Mouse (Mus musculus): Measurements from ENCODE around the gene Cldn6. TPM values are rescaled to one million over a fixed set of nuclear protein-coding genes. Genes with fewer than 3 reads are reported as not detected.

Gene Cldn6
- polyA plus RNA-seq, 1 experiment from 2014 or later = 0.24 TPM

DNA sequence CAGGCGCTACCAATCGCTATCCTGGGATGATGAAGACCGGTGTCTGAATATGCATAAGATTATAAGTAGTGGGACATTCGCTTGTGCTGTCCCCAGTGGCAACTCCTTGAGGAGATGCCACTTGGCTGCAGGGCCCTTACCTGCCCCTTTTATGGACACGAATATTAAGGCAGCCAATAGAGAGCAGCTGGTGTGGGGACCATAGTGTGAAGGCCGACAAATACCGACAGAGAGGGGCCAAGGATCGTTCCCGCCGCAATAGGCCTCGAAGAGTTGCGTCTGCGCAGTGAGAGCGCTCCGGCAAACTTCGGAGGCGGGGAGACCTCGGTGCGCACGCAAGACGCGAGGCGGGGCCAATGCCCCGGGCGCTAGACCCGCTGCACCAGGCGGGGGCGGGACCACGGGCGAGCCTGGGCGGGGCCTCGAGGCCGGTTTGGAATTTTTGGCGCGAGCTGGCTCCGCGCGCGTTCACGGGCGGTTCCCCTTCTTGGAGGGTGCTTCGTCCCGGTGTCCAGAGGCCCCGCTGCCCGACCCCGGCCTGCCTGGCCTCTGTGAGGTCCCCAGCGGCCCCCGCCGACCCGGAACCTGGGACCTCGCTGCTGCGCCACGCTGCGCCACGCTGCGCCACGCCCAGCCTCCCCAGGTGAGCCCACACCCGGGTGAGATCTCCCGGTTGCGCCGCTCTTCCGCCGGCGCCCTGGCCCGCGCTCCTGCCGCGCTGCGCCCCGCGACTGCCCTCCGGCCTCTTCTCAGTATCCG lies 47.1 kb downstream of the Cldn6 start, which contains the start of gene Pkmyt1:
Gene Pkmyt1 (plus strand): TSS at position 338 of the 759 bp plus-strand sequence.
- H3K9ac ChIP-seq (replicated peaks; ENCODE audit: low read depth, low read length) = peak within 1 kb of the TSS; percentile 55
- H3K4me3 ChIP-seq (replicated peaks; ENCODE audit: low read length) = peak within 1 kb of the TSS; percentile 65
- no peaks in the 10 kb centered on the region for H3K9me3 ChIP-seq (ENCODE audit: control insufficient read depth, low read length)
- no peaks in the 10 kb centered on the region for H3K36me3 ChIP-seq (ENCODE audit: control insufficient read depth, insufficient read depth)
- ATAC-seq = peak; percentile 96
- no peaks in the 10 kb centered on the region for H3K27me3 ChIP-seq (replicated peaks; ENCODE audit: control insufficient read depth, insufficient read depth, low read length)
- H3K4me1 ChIP-seq (replicated peaks; ENCODE audit: control insufficient read depth, insufficient read depth, low read length) = peaks cover 6% of the 10 kb centered on the region; the same call in 1 of the 2 replicates
- peak within 1 kb of the TSS; percentile 82 for H3K4me2 ChIP-seq (ENCODE audit: low read length)
- peak within 1 kb of the TSS; percentile 34; the same call in 1 of the 2 replicates for H3K27ac ChIP-seq (ENCODE audit: low read length)
- whole genome bisulfite sequencing = 1% methylated on average over 68 of the region's 73 CpGs

DNA sequence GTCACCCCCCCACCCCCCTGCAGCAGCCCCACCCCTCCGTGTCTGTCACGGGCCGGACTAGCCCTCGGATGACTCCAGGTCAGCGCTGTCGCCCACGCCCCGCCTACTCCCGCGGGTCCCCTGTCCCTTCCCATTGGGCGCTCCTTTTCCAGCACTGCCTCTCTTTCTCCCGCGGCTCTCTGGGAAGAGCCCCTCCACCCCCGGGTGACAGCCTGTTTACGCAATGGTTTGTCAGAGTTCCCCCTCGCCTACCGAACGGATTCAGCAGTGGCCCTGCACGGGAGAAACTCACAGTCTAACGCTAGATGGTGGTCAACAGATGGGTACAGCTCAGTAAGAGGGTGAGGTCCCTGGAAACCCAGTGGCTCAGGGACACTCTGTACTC lies 47.7 kb downstream of the Cldn6 start:
- Histone ChIP-seq H3K27me3 (replicated peaks; ENCODE audit: control insufficient read depth, insufficient read depth, low read length) (no peaks in the 10 kb centered on the region), H3K36me3 (ENCODE audit: control insufficient read depth, insufficient read depth) (no peaks in the 10 kb centered on the region), H3K27ac (ENCODE audit: low read length) (peak overlapping the region; percentile 34; the same call in 1 of the 2 replicates), H3K4me2 (ENCODE audit: low read length) (peak overlapping the region; percentile 82), H3K4me1 (replicated peaks; ENCODE audit: control insufficient read depth, insufficient read depth, low read length) (peaks cover 6% of the 10 kb centered on the region; the same call in 1 of the 2 replicates), H3K9me3 (ENCODE audit: control insufficient read depth, low read length) (no peaks in the 10 kb centered on the region), H3K9ac (replicated peaks; ENCODE audit: low read depth, low read length) (peak overlapping the region; percentile 55), H3K4me3 (replicated peaks; ENCODE audit: low read length) (peak overlapping the region; percentile 65)
- WGBS = 1% methylated on average over 20 of the region's 20 CpGs
- peak; percentile 78 for ATAC-seq

DNA sequence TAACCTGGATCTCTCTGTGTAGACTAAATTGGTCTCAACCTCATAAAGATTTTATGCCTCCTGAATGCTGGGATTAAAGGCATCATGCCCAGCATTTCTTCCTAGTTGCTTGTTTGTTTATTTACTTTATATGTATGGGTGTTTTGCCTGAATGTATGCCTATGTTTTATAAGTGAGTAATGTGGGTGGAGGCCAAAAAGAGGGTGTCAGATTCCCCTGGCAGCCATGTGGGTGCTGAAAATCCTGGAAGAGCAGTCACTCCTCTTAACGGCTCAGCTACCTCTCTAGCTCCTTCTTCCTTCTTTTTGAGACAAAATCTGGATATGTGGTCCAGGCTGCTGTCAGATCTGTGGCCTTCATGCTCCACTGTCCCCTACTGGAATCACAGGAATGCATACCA lies 51.4 kb downstream of the Cldn6 start:
- 52% methylated on average over 1 of the region's 1 CpGs for WGBS
- Histone ChIP-seq H3K27me3 (replicated peaks; ENCODE audit: control insufficient read depth, insufficient read depth, low read length) (no peaks in the 10 kb centered on the region), H3K36me3 (ENCODE audit: control insufficient read depth, insufficient read depth) (no peaks in the 10 kb centered on the region), H3K4me2 (ENCODE audit: low read length) (no peak overlapping the region), H3K4me1 (replicated peaks; ENCODE audit: control insufficient read depth, insufficient read depth, low read length) (peaks cover 6% of the 10 kb centered on the region; the same call in 1 of the 2 replicates), H3K27ac (ENCODE audit: low read length) (no peak overlapping the region), H3K4me3 (replicated peaks; ENCODE audit: low read length) (no peak overlapping the region), H3K9me3 (ENCODE audit: control insufficient read depth, low read length) (no peaks in the 10 kb centered on the region), H3K9ac (replicated peaks; ENCODE audit: low read depth, low read length) (no peak overlapping the region)
- ATAC-seq = no peak

Other genes starting within 250 kb of the Cldn6 start
- gene Vmn2r117, start 199.6 kb upstream of the Cldn6 start, polyA plus RNA-seq (2015; fragmentation: Nextera tagmentation; extraction: Ambion mirVana) = not detected in 2 replicates
- gene Zfp213, start 115.0 kb upstream of the Cldn6 start, polyA plus RNA-seq (2015; fragmentation: Nextera tagmentation; extraction: Ambion mirVana) = 19.0 and 19.1 TPM in 2 replicates
- gene Zfp13, start 79.8 kb upstream of the Cldn6 start, polyA plus RNA-seq (2015; fragmentation: Nextera tagmentation; extraction: Ambion mirVana) = 26.2 and 28.5 TPM in 2 replicates
- not detected in 2 replicates for gene Zscan10, start 78.4 kb upstream of the Cldn6 start, polyA plus RNA-seq (2015; fragmentation: Nextera tagmentation; extraction: Ambion mirVana)
- 0.97 and 1.2 TPM in 2 replicates for gene Mmp25, start 34.0 kb upstream of the Cldn6 start, polyA plus RNA-seq (2015; fragmentation: Nextera tagmentation; extraction: Ambion mirVana)
- 0.39 TPM in 1 of 2 replicates, not detected in the other for gene Bicdl2, start 18.7 kb upstream of the Cldn6 start, polyA plus RNA-seq (2015; fragmentation: Nextera tagmentation; extraction: Ambion mirVana)
- gene Hcfc1r1, start 5.7 kb upstream of the Cldn6 start, polyA plus RNA-seq (2015; fragmentation: Nextera tagmentation; extraction: Ambion mirVana) = 92.1 and 99.4 TPM in 2 replicates
- gene Thoc6, start 5.4 kb upstream of the Cldn6 start, polyA plus RNA-seq (2015; fragmentation: Nextera tagmentation; extraction: Ambion mirVana) = 40.1 and 41.4 TPM in 2 replicates
- gene Tnfrsf12a, start 1.8 kb upstream of the Cldn6 start, polyA plus RNA-seq (2015; fragmentation: Nextera tagmentation; extraction: Ambion mirVana) = 2.9 and 4.8 TPM in 2 replicates
- gene Cldn9, start 4.8 kb downstream of the Cldn6 start, polyA plus RNA-seq (2015; fragmentation: Nextera tagmentation; extraction: Ambion mirVana) = 1.4 TPM in 2 replicates
- not detected in 2 replicates for gene 1520401A03Rik, start 43.5 kb downstream of the Cldn6 start, polyA plus RNA-seq (2015; fragmentation: Nextera tagmentation; extraction: Ambion mirVana)
- 22.3 and 25.0 TPM in 2 replicates for gene Pkmyt1, start 47.1 kb downstream of the Cldn6 start, polyA plus RNA-seq (2015; fragmentation: Nextera tagmentation; extraction: Ambion mirVana)
- gene Paqr4, start 61.6 kb downstream of the Cldn6 start, polyA plus RNA-seq (2015; fragmentation: Nextera tagmentation; extraction: Ambion mirVana) = 40.8 and 45.6 TPM in 2 replicates
- 0.41 and 1.0 TPM in 2 replicates for gene Kremen2, start 66.6 kb downstream of the Cldn6 start, polyA plus RNA-seq (2015; fragmentation: Nextera tagmentation; extraction: Ambion mirVana)
- gene Flywch1, start 92.4 kb downstream of the Cldn6 start, polyA plus RNA-seq (2015; fragmentation: Nextera tagmentation; extraction: Ambion mirVana) = 151 and 156 TPM in 2 replicates
- 22.9 and 33.2 TPM in 2 replicates for gene Flywch2, start 106.8 kb downstream of the Cldn6 start, polyA plus RNA-seq (2015; fragmentation: Nextera tagmentation; extraction: Ambion mirVana)
- 435 and 505 TPM in 2 replicates for gene Srrm2, start 111.3 kb downstream of the Cldn6 start, polyA plus RNA-seq (2015; fragmentation: Nextera tagmentation; extraction: Ambion mirVana)
- gene Elob, start 149.9 kb downstream of the Cldn6 start, polyA plus RNA-seq (2015; fragmentation: Nextera tagmentation; extraction: Ambion mirVana) = 1,002 and 1,034 TPM in 2 replicates
- not detected in 2 replicates for gene Prss33, start 156.8 kb downstream of the Cldn6 start, polyA plus RNA-seq (2015; fragmentation: Nextera tagmentation; extraction: Ambion mirVana)
- gene Prss32, start 164.6 kb downstream of the Cldn6 start, polyA plus RNA-seq (2015; fragmentation: Nextera tagmentation; extraction: Ambion mirVana) = not detected in 2 replicates
- 0.87 and 1.0 TPM in 2 replicates for gene Prss41, start 164.9 kb downstream of the Cldn6 start, polyA plus RNA-seq (2015; fragmentation: Nextera tagmentation; extraction: Ambion mirVana)
- not detected in 2 replicates for gene Prss21, start 188.8 kb downstream of the Cldn6 start, polyA plus RNA-seq (2015; fragmentation: Nextera tagmentation; extraction: Ambion mirVana)
- not detected in 2 replicates for gene Dcpp1, start 201.6 kb downstream of the Cldn6 start, polyA plus RNA-seq (2015; fragmentation: Nextera tagmentation; extraction: Ambion mirVana)
- not detected in 2 replicates for gene Dcpp2, start 201.6 kb downstream of the Cldn6 start, polyA plus RNA-seq (2015; fragmentation: Nextera tagmentation; extraction: Ambion mirVana)
- gene Dcpp3, start 238.2 kb downstream of the Cldn6 start, polyA plus RNA-seq (2015; fragmentation: Nextera tagmentation; extraction: Ambion mirVana) = not detected in 2 replicates